Mouse (Mus musculus) embryonic facial prominence, embryonic 11.5 days (tissue): ENCODE measurements at regions not wholly inside any gene's neighbourhood (a gene's known extent, or its start where the extent isn't known, plus 50 kb on each side); places are given as distances from the start of the nearest gene placed in this dataset.

Source experiments
- ATAC-seq: fragments of 200-750 bp; cut with Nextera tagmentation; replicated peaks from 2 replicates; pipeline ENCODE4 v1.8.0; 2017; ENCODE audit warnings: low read depth; ENCODE audit not compliant: insufficient number of reproducible peaks, low FRiP score, low TSS enrichment
- DNase-seq: peaks from one replicate; pipeline ENCODE4 v3.0.0-alpha.2; 2015; ENCODE audit warnings: low spot score
- H3K27ac ChIP-seq: fragments of 300-500 bp; sonication (generic); replicated peaks from 2 replicates; pipeline ENCODE4 v1.5.1; 2014; ENCODE audit warnings: mild to moderate bottlenecking, low read depth, low read length, control low read depth
- H3K27me3 ChIP-seq: fragments of 300-500 bp; sonication (generic); 2 replicates; pipeline ENCODE4 v1.6.1; 2014; ENCODE audit warnings: mild to moderate bottlenecking, low read length, moderate library complexity, mixed read lengths; ENCODE audit not compliant: control insufficient read depth, insufficient read depth
- H3K36me3 ChIP-seq: fragments of 300-500 bp; sonication (generic); replicated peaks from 2 replicates; pipeline ENCODE4 v1.6.1; 2014; ENCODE audit warnings: low read depth, mild to moderate bottlenecking, low read length, moderate library complexity, mixed read lengths; ENCODE audit not compliant: control insufficient read depth, insufficient read depth
- H3K4me1 ChIP-seq: fragments of 300-500 bp; sonication (generic); 2 replicates; pipeline ENCODE4 v1.6.1; 2014; ENCODE audit warnings: low read length, mixed read lengths; ENCODE audit not compliant: control insufficient read depth, insufficient read depth
- H3K4me2 ChIP-seq: fragments of 300-500 bp; sonication (generic); 2 replicates; pipeline ENCODE4 v1.6.1; 2014; ENCODE audit warnings: low read depth, mild to moderate bottlenecking, control low read depth, low read length, moderate library complexity
- H3K4me3 ChIP-seq: fragments of 300-500 bp; sonication (generic); 2 replicates; pipeline ENCODE4 v1.5.1; 2014; ENCODE audit warnings: low read depth, low read length, control low read depth
- H3K9ac ChIP-seq: fragments of 300-500 bp; sonication (generic); replicated peaks from 2 replicates; pipeline ENCODE4 v1.6.1; 2014; ENCODE audit warnings: mild to moderate bottlenecking, control low read depth, low read length
- H3K9me3 ChIP-seq: fragments of 300-500 bp; sonication (generic); replicated peaks from 2 replicates; pipeline ENCODE4 v1.6.1; 2016; ENCODE audit warnings: mild to moderate bottlenecking, low read length, inconsistent platforms, mixed read lengths; ENCODE audit not compliant: control insufficient read depth
- whole genome bisulfite sequencing: fragments of 180-500 bp; shearing (Covaris S2); extraction: QIAGEN DNeasy Blood & Tissue Kit; methylation state at CpG from one replicate; pipeline ENCODE4 v1.1.7; 2014; 5-methylcytosine and 5-hydroxymethylcytosine counted together

- H3K27me3 ChIP-seq = no peaks in the 10 kb centered on the region
- H3K36me3 ChIP-seq = no peaks in the 10 kb centered on the region
- no peak for DNase-seq
- no peak overlapping the region for H3K4me3 ChIP-seq
- no peak overlapping the region for H3K4me2 ChIP-seq
- H3K27ac ChIP-seq = no peak overlapping the region
- no peak overlapping the region for H3K9ac ChIP-seq
- 46% methylated on average over 13 of the region's 13 CpGs for WGBS
- H3K9me3 ChIP-seq = no peaks in the 10 kb centered on the region
- no peaks in the 10 kb centered on the region for H3K4me1 ChIP-seq
- ATAC-seq = no peak; the same call in 1 of the 2 replicates
These were observed 55.3 kb upstream of the Top1 start for GRCm38 (mm10) chr2:160590209-160590910.

- H3K36me3 ChIP-seq = no peaks in the 10 kb centered on the region
- H3K4me3 ChIP-seq = no peak overlapping the region
- no peaks in the 10 kb centered on the region for H3K4me1 ChIP-seq
- no peak overlapping the region for H3K9ac ChIP-seq
- no peak for ATAC-seq
- no peaks in the 10 kb centered on the region for H3K27me3 ChIP-seq
- H3K4me2 ChIP-seq = no peak overlapping the region
- no peaks in the 10 kb centered on the region for H3K9me3 ChIP-seq
- H3K27ac ChIP-seq = no peak overlapping the region
- DNase-seq = no peak
- WGBS = 84% methylated on average over 18 of the region's 18 CpGs
These were observed 54.1 kb upstream of the Top1 start for GRCm38 (mm10) chr2:160591446-160592180.

- H3K4me3 ChIP-seq = no peak overlapping the region
- H3K4me2 ChIP-seq = no peak overlapping the region
- H3K9ac ChIP-seq = no peak overlapping the region
- no peak for ATAC-seq
- no peaks in the 10 kb centered on the region for H3K36me3 ChIP-seq
- no peaks in the 10 kb centered on the region for H3K27me3 ChIP-seq
- no peak overlapping the region for H3K27ac ChIP-seq
- H3K9me3 ChIP-seq = no peaks in the 10 kb centered on the region
- DNase-seq = peak; percentile 82
- H3K4me1 ChIP-seq = no peaks in the 10 kb centered on the region
- 0% methylated on average over 2 of the region's 2 CpGs for WGBS
These were observed 52.7 kb upstream of the Top1 start for GRCm38 (mm10) chr2:160593035-160593434.
